Mouse (Mus musculus) myocyte (in vitro differentiated cells): Measurements from ENCODE around the gene Pkd1. TPM values are rescaled to one million over a fixed set of nuclear protein-coding genes. Genes with fewer than 3 reads are reported as not detected.

Experiments used
- H3K27me3 ChIP-seq: one replicate; pipeline ENCODE4 v1.6.1; 2011; ENCODE audit not compliant: control insufficient read depth, insufficient read depth, insufficient read length
- H3K36me3 ChIP-seq: one replicate; pipeline ENCODE4 v1.6.1; 2011; ENCODE audit not compliant: control insufficient read depth, insufficient read depth
- H3K4me2 ChIP-seq: one replicate; pipeline ENCODE4 v1.6.1; 2011; ENCODE audit warnings: low read depth, control low read depth
- H3K4me3 ChIP-seq: one replicate; pipeline ENCODE4 v1.5.1; 2011; ENCODE audit warnings: mild to moderate bottlenecking, control low read depth, moderate library complexity
- H3K79me2 ChIP-seq: one replicate; pipeline ENCODE4 v1.6.1; 2011; ENCODE audit not compliant: control insufficient read depth, insufficient read depth
- H3ac ChIP-seq: one replicate; pipeline ENCODE4 v1.6.1; 2011; ENCODE audit not compliant: control insufficient read depth, insufficient read length
- CEBPB ChIP-seq: IDR thresholded peaks from 2 replicates; pipeline ENCODE4 v1.6.1; 2011; ENCODE audit warnings: mild to moderate bottlenecking, moderate library complexity; ENCODE audit not compliant: poor library complexity, insufficient read depth, severe bottlenecking
- E2F4 ChIP-seq: IDR thresholded peaks from one replicate; pipeline ENCODE4 v1.6.1; 2011; ENCODE audit warnings: mild to moderate bottlenecking, control low read depth, moderate library complexity; ENCODE audit not compliant: insufficient read depth
- MAX ChIP-seq: IDR thresholded peaks from one replicate; pipeline ENCODE4 v1.6.1; 2011; ENCODE audit warnings: low read depth, mild to moderate bottlenecking, control low read depth
- MYOD1 ChIP-seq, 3 experiments: IDR thresholded peaks; one replicate each; pipeline ENCODE4 v1.6.1; 2011; ENCODE audit warnings: control low read depth in 2 of 3, low read depth in 2 of 3, mild to moderate bottlenecking in 2 of 3, moderate library complexity in 1 of 3; ENCODE audit not compliant: insufficient read length in 2 of 3, control insufficient read depth in 1 of 3
- MYOG ChIP-seq, 3 experiments: IDR thresholded peaks; one replicate each; pipeline ENCODE4 v1.6.1; 2011; ENCODE audit warnings: control low read depth in 2 of 3, low read depth in 2 of 3, mild to moderate bottlenecking in 2 of 3; ENCODE audit not compliant: insufficient read length in 2 of 3, control insufficient read depth in 1 of 3, insufficient read depth in 1 of 3
- POLR2A ChIP-seq: IDR thresholded peaks from one replicate; pipeline ENCODE4 v1.6.1; 2011; ENCODE audit warnings: low read depth, mild to moderate bottlenecking, control low read depth, moderate library complexity; ENCODE audit not compliant: insufficient read length
- POLR2AphosphoS2 ChIP-seq: IDR thresholded peaks from one replicate; pipeline ENCODE4 v1.6.1; 2011; ENCODE audit warnings: low read depth, control low read depth; ENCODE audit not compliant: insufficient read length
- REST ChIP-seq: IDR thresholded peaks from one replicate; pipeline ENCODE4 v1.6.1; 2011; ENCODE audit warnings: mild to moderate bottlenecking, control low read depth, moderate library complexity; ENCODE audit not compliant: insufficient read depth, insufficient read length
- SRF ChIP-seq: IDR thresholded peaks from one replicate; pipeline ENCODE4 v1.6.1; 2011; ENCODE audit warnings: low read depth; ENCODE audit not compliant: control insufficient read depth, insufficient read length
- TCF12 ChIP-seq: IDR thresholded peaks from one replicate; pipeline ENCODE4 v1.6.1; 2011; ENCODE audit warnings: mild to moderate bottlenecking, control low read depth; ENCODE audit not compliant: poor library complexity, insufficient read depth, severe bottlenecking
- TCF3 ChIP-seq: IDR thresholded peaks from one replicate; pipeline ENCODE4 v1.6.1; 2011; ENCODE audit warnings: low read depth, control low read depth; ENCODE audit not compliant: insufficient read length
- USF1 ChIP-seq: IDR thresholded peaks from one replicate; pipeline ENCODE4 v1.6.1; 2011; ENCODE audit warnings: low read depth, mild to moderate bottlenecking, control low read depth, moderate library complexity
- polyA plus RNA-seq: library from polyadenylated mRNA; unstranded; fragments of >200 nt; fragmentation: generic; extraction: Trizol; gene quantifications from one replicate; pipeline ENCODE4 v1.2.1, GENCODE M21; 2012; ENCODE audit warnings: missing spikeins

The Pkd1 gene
- polyA plus RNA-seq, 1 experiment = 47.2 TPM

- H3K79me2 ChIP-seq = no peaks in the 10 kb centered on the region
- no peaks in the 10 kb centered on the region for H3K27me3 ChIP-seq
- H3K4me2 ChIP-seq = no peak overlapping the region
- H3K36me3 ChIP-seq = peaks cover 4% of the 10 kb centered on the region
- H3ac ChIP-seq = no peak overlapping the region
- H3K4me3 ChIP-seq = no peak overlapping the region
- no peak for TF ChIP-seq TCF12
- TF ChIP-seq MYOG (IDR thresholded peaks at IDR 0.05; ENCODE audit: control insufficient read depth in 1 of 3, insufficient read depth in 1 of 3, insufficient read length in 2 of 3, low read depth in 2 of 3) = peak in 1 of 3 experiments; percentile 31
- peak; percentile 83 for TF ChIP-seq POLR2AphosphoS2
- no peak for TF ChIP-seq MYOD1 (IDR thresholded peaks at IDR 0.05; ENCODE audit: control insufficient read depth in 1 of 3, insufficient read length in 2 of 3, low read depth in 2 of 3)
Observed at GRCm38 (mm10) chr17:24507129-24507664, 42.4 kb upstream of the Pkd1 start.

GRCm38 (mm10) chr17:24507806-24508460 lies 41.7 kb upstream of the Pkd1 start:
- Histone ChIP-seq H3K4me2 (no peak overlapping the region), H3K36me3 (peaks cover 4% of the 10 kb centered on the region), H3K4me3 (no peak overlapping the region), H3K27me3 (no peaks in the 10 kb centered on the region), H3K79me2 (no peaks in the 10 kb centered on the region), H3ac (no peak overlapping the region)
- TF ChIP-seq POLR2AphosphoS2 (no peak), MYOG (IDR thresholded peaks at IDR 0.05; ENCODE audit: control insufficient read depth in 1 of 3, insufficient read depth in 1 of 3, insufficient read length in 2 of 3, low read depth in 2 of 3) (peak in 1 of 3 experiments; percentile 53), MYOD1 (IDR thresholded peaks at IDR 0.05; ENCODE audit: control insufficient read depth in 1 of 3, insufficient read length in 2 of 3, low read depth in 2 of 3) (peak; percentile 53 to 90 (median 85))

- H3ac ChIP-seq = no peak overlapping the region
- peaks cover 15% of the 10 kb centered on the region for H3K36me3 ChIP-seq
- TF ChIP-seq MYOG (IDR thresholded peaks at IDR 0.05; ENCODE audit: control insufficient read depth in 1 of 3, insufficient read depth in 1 of 3, insufficient read length in 2 of 3, low read depth in 2 of 3) = no peak
- TF ChIP-seq SRF = no peak
- TF ChIP-seq MYOD1 (IDR thresholded peaks at IDR 0.05; ENCODE audit: control insufficient read depth in 1 of 3, insufficient read length in 2 of 3, low read depth in 2 of 3) = no peak
- TF ChIP-seq POLR2AphosphoS2 = no peak
- no peak for TF ChIP-seq USF1
- no peak for TF ChIP-seq TCF12
- TF ChIP-seq CEBPB = no peak
- TF ChIP-seq TCF3 = no peak
- TF ChIP-seq MAX = no peak
- TF ChIP-seq E2F4 = no peak
- no peak for TF ChIP-seq REST
- TF ChIP-seq POLR2A = no peak
- H3K4me2 ChIP-seq = no peak overlapping the region
- no peaks in the 10 kb centered on the region for H3K79me2 ChIP-seq
- H3K27me3 ChIP-seq = no peaks in the 10 kb centered on the region
- H3K4me3 ChIP-seq = no peak overlapping the region
Observed at GRCm38 (mm10) chr17:24513609-24514008, 36.0 kb upstream of the Pkd1 start.

GRCm38 (mm10) chr17:24514270-24515257 lies 35.1 kb upstream of the Pkd1 start:
- Histone ChIP-seq H3ac (no peak overlapping the region), H3K27me3 (no peaks in the 10 kb centered on the region), H3K4me3 (no peak overlapping the region), H3K4me2 (no peak overlapping the region), H3K36me3 (peaks cover 15% of the 10 kb centered on the region), H3K79me2 (peaks cover 3% of the 10 kb centered on the region)
- no peak for TF ChIP-seq E2F4
- TF ChIP-seq TCF3 = no peak
- no peak for TF ChIP-seq MYOG (IDR thresholded peaks at IDR 0.05; ENCODE audit: control insufficient read depth in 1 of 3, insufficient read depth in 1 of 3, insufficient read length in 2 of 3, low read depth in 2 of 3)
- TF ChIP-seq POLR2A = no peak
- no peak for TF ChIP-seq SRF
- TF ChIP-seq REST = no peak
- no peak for TF ChIP-seq TCF12
- no peak for TF ChIP-seq MAX
- TF ChIP-seq POLR2AphosphoS2 = no peak
- no peak for TF ChIP-seq MYOD1 (IDR thresholded peaks at IDR 0.05; ENCODE audit: control insufficient read depth in 1 of 3, insufficient read length in 2 of 3, low read depth in 2 of 3)
